Mouse (Mus musculus): ENCODE data around the gene Aplnr. TPM values are rescaled to one million over a fixed set of nuclear protein-coding genes. Genes with fewer than 3 reads are reported as not detected.

Gene Aplnr
- total and polyA plus RNA-seq, 2 experiments from 2014 or later = 21.0 to 22.2 TPM

DNA sequence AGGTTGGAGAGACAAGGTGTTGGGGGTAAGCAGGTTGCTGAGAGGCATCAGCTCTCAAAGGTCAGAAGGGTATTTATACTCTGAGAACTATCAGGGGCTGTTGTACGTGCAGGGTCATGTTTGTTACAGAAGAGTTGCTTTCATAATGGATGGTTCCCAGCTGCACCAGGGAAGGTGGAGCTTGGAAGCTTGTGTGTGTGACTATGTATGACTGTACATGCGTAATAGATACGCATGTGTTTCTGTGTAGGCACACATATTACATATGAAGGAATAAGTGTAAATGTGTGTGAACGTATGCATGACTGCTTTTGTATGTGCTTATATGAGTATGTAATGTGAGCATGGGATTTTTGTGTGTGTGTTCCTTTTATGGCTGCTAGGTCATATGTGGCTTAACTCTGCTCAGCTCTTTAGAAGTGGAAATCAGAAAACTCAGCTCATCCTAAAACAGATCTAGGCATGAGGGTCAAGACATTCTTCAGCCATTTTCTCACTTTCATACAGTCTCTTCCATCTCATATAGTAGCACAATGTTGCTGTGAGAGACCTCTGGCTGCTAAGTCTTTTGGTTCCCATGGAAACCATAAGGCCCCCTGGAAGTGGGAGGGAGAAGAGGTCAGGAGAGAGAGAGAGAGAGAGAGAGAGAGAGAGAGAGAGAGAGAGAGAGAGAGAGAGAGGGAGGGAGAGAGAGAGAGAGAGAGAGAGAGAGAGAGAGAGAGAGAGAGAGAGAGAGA, 25.0 kb downstream of the Aplnr start:
- WGBS = 72% methylated on average over 4 of the region's 4 CpGs
- H3K27ac ChIP-seq = no peak overlapping the region

DNA sequence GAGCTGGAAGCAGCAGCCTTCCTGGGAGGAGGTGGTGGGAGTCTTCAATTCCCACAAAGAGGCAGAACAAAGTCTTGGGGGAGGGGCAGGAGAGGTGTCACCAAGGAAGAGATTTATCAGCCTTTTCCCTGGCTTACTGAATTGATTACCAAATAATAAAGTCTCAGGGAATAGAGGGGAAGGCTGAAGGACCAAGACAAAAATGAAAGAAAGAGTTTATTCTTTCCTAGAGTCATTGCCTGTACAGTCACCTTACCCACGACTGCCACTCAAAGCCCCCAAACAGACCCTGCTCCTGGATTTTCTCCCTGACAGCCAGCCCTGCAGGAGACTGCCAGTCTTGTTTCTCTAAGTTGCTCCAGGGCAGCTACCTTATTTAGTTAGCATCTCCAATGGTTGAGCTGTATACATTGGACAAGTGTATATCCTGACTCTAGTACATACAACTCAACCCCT, 25.6 kb downstream of the Aplnr start:
- Histone ChIP-seq H3K9me3 (ENCODE audit: low read length) (no peaks in the 10 kb centered on the region), H3K4me1 (ENCODE audit: insufficient read depth, low read length) (0 out of 2 replicates have a peak, but pooled peaks cover 6% of the 10 kb centered on the region), H3K4me2 (ENCODE audit: low read depth, low read length) (no peak overlapping the region), H3K36me3 (ENCODE audit: insufficient read depth, low read length) (no peaks in the 10 kb centered on the region), H3K4me3 (ENCODE audit: low read length) (no peak overlapping the region), H3K9ac (replicated peaks; ENCODE audit: low read length) (no peak overlapping the region), H3K27ac (no peak overlapping the region), H3K27me3 (ENCODE audit: insufficient read depth, low read length) (no peaks in the 10 kb centered on the region)
- ATAC-seq = no peak
- peak; percentile 16 for DNase-seq (ENCODE audit: low spot score)
- 14% methylated on average over 1 of the region's 1 CpGs for WGBS
- no peak for TF ChIP-seq CTCF (IDR thresholded peaks at IDR 0.05; ENCODE audit: low read depth)

More for the DNA sequence above, 25.0 kb downstream of the Aplnr start:
- no peak overlapping the region for H3K4me3 ChIP-seq (ENCODE audit: low read length)
- H3K36me3 ChIP-seq (ENCODE audit: insufficient read depth, low read length) = no peaks in the 10 kb centered on the region
- no peaks in the 10 kb centered on the region for H3K9me3 ChIP-seq (ENCODE audit: low read length)
- no peak for TF ChIP-seq CTCF (IDR thresholded peaks at IDR 0.05; ENCODE audit: low read depth)
- no peak overlapping the region for H3K4me2 ChIP-seq (ENCODE audit: low read depth, low read length)
- 0 out of 2 replicates have a peak, but pooled peaks cover 6% of the 10 kb centered on the region for H3K4me1 ChIP-seq (ENCODE audit: insufficient read depth, low read length)
- no peak overlapping the region for H3K9ac ChIP-seq (replicated peaks; ENCODE audit: low read length)
- no peaks in the 10 kb centered on the region for H3K27me3 ChIP-seq (ENCODE audit: insufficient read depth, low read length)
- peak; percentile 66 for ATAC-seq
- DNase-seq (ENCODE audit: low spot score) = peak; percentile 21

DNA sequence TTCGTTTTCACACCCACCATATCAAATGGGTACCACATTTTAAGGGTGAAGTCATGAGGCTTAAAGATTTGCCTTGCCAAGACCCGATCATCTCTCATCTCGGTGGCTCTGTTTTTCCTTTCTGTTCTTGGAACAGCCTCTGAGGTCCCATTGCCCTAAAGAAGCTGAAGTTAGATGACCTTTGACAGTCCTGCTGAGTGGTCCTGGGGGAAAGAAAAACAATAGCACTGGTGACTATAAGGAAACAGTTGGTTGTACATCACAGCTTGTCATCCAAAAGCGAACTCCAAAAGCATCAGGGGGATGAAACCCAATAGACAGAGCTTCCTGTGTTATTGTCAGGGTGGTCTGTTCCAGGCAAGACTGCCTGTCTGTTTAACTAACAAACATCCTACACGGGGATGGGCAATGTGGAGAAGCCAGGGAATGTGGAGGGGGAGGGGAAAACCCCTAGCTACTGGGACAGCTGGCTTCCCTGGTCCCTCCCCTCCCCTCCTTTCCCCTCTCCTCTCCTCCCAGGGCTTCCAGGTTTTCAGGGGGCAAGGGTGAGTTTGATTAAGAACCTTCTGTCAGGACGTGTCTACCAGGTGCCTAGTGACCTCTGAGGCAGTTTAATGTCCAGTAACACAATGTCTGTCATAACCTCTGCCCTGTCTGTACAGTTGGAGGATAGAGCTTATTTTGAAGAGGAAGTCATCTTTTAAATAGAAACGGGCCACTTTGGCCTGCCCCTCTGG, 27.5 kb downstream of the Aplnr start:
- 0 out of 2 replicates have a peak, but pooled peaks cover 6% of the 10 kb centered on the region for H3K4me1 ChIP-seq (ENCODE audit: insufficient read depth, low read length)
- H3K9me3 ChIP-seq (ENCODE audit: low read length) = no peaks in the 10 kb centered on the region
- H3K9ac ChIP-seq (replicated peaks; ENCODE audit: low read length) = no peak overlapping the region
- no peak overlapping the region for H3K4me2 ChIP-seq (ENCODE audit: low read depth, low read length)
- no peaks in the 10 kb centered on the region for H3K27me3 ChIP-seq (ENCODE audit: insufficient read depth, low read length)
- ATAC-seq (no peak), DNase-seq (ENCODE audit: low spot score) (no peak)
- H3K27ac ChIP-seq = no peak overlapping the region
- H3K4me3 ChIP-seq (ENCODE audit: low read length) = no peak overlapping the region
- WGBS = 44% methylated on average over 7 of the region's 7 CpGs
- TF ChIP-seq CTCF (IDR thresholded peaks at IDR 0.05; ENCODE audit: low read depth) = no peak
- no peaks in the 10 kb centered on the region for H3K36me3 ChIP-seq (ENCODE audit: insufficient read depth, low read length)

DNA sequence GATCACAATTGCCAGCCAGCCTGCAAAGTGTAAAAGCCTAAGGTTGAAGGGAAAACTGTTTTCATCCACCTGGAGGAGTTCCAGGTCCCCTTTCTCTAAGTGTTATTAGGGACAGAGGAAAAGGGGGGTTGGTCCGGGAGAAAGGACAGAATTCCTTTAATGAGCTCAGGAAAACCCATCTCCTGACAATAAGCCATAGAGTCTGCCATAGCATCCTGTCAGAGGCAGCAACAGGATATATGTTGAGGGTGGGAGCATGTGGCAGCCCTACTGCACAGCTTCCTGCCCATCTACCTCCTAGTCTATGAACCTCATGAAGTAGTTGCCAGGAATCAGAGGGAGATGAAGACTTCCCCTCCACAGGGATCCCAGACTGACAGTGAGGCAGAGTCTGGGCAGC, 31.6 kb downstream of the Aplnr start:
- H3K4me3 ChIP-seq (ENCODE audit: low read length) = no peak overlapping the region
- no peak for ATAC-seq
- no peak overlapping the region for H3K4me2 ChIP-seq (ENCODE audit: low read depth, low read length)
- no peak overlapping the region for H3K9ac ChIP-seq (replicated peaks; ENCODE audit: low read length)
- no peaks in the 10 kb centered on the region for H3K36me3 ChIP-seq (ENCODE audit: insufficient read depth, low read length)
- TF ChIP-seq CTCF (IDR thresholded peaks at IDR 0.05; ENCODE audit: low read depth) = no peak
- H3K27me3 ChIP-seq (ENCODE audit: insufficient read depth, low read length) = no peaks in the 10 kb centered on the region
- H3K27ac ChIP-seq = no peak overlapping the region
- 69% methylated on average over 1 of the region's 1 CpGs for WGBS
- no peaks in the 10 kb centered on the region for H3K4me1 ChIP-seq (ENCODE audit: insufficient read depth, low read length)
- H3K9me3 ChIP-seq (ENCODE audit: low read length) = no peaks in the 10 kb centered on the region
- no peak for DNase-seq (ENCODE audit: low spot score)

DNA sequence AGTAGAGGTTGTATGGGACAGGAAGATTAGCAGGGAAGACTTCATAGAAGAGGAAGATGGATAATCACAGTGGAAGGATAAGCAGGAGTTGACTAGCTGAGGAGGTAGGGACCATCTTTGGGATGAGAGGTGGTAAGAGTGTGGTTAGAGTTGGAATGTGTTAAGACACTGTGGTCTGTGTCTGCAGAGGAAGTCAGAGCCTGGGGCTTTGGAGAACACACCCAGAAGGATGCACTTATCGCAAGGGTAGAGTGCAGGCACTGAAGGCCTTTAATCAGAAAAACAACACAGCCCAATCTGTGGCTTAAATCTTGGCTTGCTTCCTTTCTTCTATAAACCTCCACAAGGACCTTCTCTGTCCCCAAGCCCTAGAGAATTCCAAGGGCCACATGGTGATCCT, 32.3 kb downstream of the Aplnr start:
- Histone ChIP-seq H3K9me3 (ENCODE audit: low read length) (no peaks in the 10 kb centered on the region), H3K9ac (replicated peaks; ENCODE audit: low read length) (no peak overlapping the region), H3K4me1 (ENCODE audit: insufficient read depth, low read length) (no peaks in the 10 kb centered on the region), H3K4me3 (ENCODE audit: low read length) (no peak overlapping the region), H3K4me2 (ENCODE audit: low read depth, low read length) (no peak overlapping the region), H3K27me3 (ENCODE audit: insufficient read depth, low read length) (no peaks in the 10 kb centered on the region), H3K36me3 (ENCODE audit: insufficient read depth, low read length) (no peaks in the 10 kb centered on the region), H3K27ac (no peak overlapping the region)
- ATAC-seq = no peak
- WGBS = 97% methylated on average over 1 of the region's 1 CpGs
- no peak for TF ChIP-seq CTCF (IDR thresholded peaks at IDR 0.05; ENCODE audit: low read depth)
- no peak for DNase-seq (ENCODE audit: low spot score)

DNA sequence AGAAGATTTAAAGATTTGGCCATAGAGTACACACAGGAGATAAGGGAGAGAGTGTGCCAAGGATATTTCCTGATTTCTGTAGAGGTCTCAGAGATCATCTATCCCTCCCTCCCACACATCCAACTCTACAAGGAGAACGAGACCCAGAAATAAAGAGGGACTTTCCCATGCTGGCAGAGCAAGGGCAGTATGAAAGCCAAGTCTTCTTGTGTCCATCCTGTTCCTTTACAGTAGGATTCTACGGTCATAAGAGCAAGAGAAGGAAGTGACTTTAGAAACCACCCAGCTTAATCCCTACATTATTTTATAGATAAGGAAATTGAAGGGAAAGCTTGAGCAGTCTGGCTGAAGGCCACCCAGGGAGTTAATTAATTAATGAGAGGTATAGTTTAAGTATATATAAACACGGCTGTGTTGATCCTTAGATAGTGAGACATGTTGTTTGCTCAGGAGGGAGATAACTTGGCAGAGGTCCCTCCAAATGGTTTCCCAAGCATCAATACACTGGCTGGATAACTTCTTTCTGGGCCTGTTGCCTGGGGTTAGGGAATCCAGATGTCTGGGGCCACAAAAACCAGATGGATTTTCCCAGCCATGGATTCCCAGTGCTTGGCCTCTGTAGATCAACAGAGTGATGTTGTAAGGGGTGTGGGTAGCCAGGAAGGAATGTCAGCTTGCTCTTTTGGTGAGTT, 36.2 kb downstream of the Aplnr start:
- no peaks in the 10 kb centered on the region for H3K4me1 ChIP-seq (ENCODE audit: insufficient read depth, low read length)
- DNase-seq (ENCODE audit: low spot score) (no peak), ATAC-seq (no peak)
- 61% methylated on average over 3 of the region's 3 CpGs for WGBS
- no peak overlapping the region for H3K4me3 ChIP-seq (ENCODE audit: low read length)
- H3K27me3 ChIP-seq (ENCODE audit: insufficient read depth, low read length) = no peaks in the 10 kb centered on the region
- no peaks in the 10 kb centered on the region for H3K36me3 ChIP-seq (ENCODE audit: insufficient read depth, low read length)
- TF ChIP-seq CTCF (IDR thresholded peaks at IDR 0.05; ENCODE audit: low read depth) = no peak
- H3K4me2 ChIP-seq (ENCODE audit: low read depth, low read length) = no peak overlapping the region
- H3K9me3 ChIP-seq (ENCODE audit: low read length) = no peaks in the 10 kb centered on the region
- H3K9ac ChIP-seq (replicated peaks; ENCODE audit: low read length) = no peak overlapping the region
- no peak overlapping the region for H3K27ac ChIP-seq
